9 mouse cellular contexts compared by ENCODE assay signal in the genomic region with DNA sequence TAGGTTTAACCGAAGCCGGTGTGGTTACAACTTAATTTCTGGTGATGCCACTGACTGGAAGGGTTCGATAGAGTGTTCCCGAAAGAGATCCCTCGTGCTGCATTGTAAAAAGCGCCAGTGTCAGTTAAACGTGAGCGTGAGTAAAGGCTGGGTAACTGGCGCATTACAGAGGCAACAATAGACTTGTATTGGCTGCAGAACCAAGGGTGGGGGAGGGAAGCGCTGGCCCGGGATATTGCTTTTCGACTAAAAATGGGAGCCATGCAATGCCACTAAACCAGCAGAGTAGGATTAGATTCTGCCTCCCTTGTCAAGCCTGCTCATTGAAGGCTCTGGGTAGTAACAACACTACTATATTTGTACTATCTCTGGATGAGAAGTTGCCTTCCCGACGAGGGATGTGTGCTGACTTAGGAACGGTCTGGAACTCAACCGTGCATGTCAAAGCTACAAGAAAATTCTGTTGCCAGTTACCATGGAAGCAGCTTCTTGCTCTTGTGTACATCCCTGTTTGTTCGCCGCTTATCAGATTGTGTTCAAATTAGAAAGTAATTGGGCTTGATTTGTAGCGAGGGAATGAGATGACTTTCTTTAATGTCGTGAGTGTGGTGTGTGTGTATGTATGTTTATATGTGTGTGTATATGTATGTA. TPM values are rescaled to one million over a fixed set of nuclear protein-coding genes. Genes with fewer than 3 reads are reported as not detected.
DNase-seq lines count a peak whose midpoint lies in the region; ATAC-seq lines count a peak whose summit lies in the region.
"Had no signal": no experiment of that assay in that cellular context is flagged by ENCODE, and none has a peak within 500 bp of the region (broad histone marks: within the 10 kb centered on the region; RNA-seq: fewer than 3 reads in every experiment).

No protein-coding gene starts in this region.

- no peaks in the 10 kb centered on the region for H3K9me3 ChIP-seq in forebrain, embryonic 10.5 days
- no peaks in the 10 kb centered on the region for H3K9me3 ChIP-seq in kidney, embryonic 16.5 days (ENCODE audit: low read length)
- H3K9me3 ChIP-seq in midbrain, embryonic 16.5 days (replicated peaks; ENCODE audit: control insufficient read depth, low read length, poor library complexity, severe bottlenecking): no peaks in the 10 kb centered on the region

- peak overlapping the region; percentile 91 for H3K4me3 ChIP-seq in forebrain, embryonic 10.5 days
- H3K4me3 ChIP-seq in kidney, embryonic 16.5 days (ENCODE audit: low read length): peak overlapping the region; percentile 66
- peak overlapping the region; percentile 76 for H3K4me3 ChIP-seq in midbrain, embryonic 16.5 days (ENCODE audit: low read depth, low read length)

- H3K27me3 ChIP-seq in forebrain, embryonic 10.5 days (ENCODE audit: poor library complexity, severe bottlenecking): peaks cover 8% of the 10 kb centered on the region
- peaks cover 14% of the 10 kb centered on the region for H3K27me3 ChIP-seq in kidney, embryonic 16.5 days (ENCODE audit: insufficient read depth, low read length)
- H3K27me3 ChIP-seq in midbrain, embryonic 16.5 days (ENCODE audit: control insufficient read depth, insufficient read depth, low read depth, low read length): no peaks in the 10 kb centered on the region

- peaks cover 51% of the 10 kb centered on the region for H3K4me1 ChIP-seq in forebrain, embryonic 10.5 days
- peaks cover 19% of the 10 kb centered on the region for H3K4me1 ChIP-seq in kidney, embryonic 16.5 days (ENCODE audit: insufficient read depth, low read length)
- H3K4me1 ChIP-seq in midbrain, embryonic 16.5 days (ENCODE audit: control insufficient read depth, insufficient read depth, low read length): peaks cover 26% of the 10 kb centered on the region

- no peak for ATAC-seq in kidney, embryonic 16.5 days (ENCODE audit: low FRiP score, low TSS enrichment)
- no peak for ATAC-seq in midbrain, embryonic 16.5 days

- peak overlapping the region; percentile 80 for H3K9ac ChIP-seq in kidney, embryonic 16.5 days (replicated peaks; ENCODE audit: low read length)
- peak overlapping the region; percentile 90 for H3K9ac ChIP-seq in midbrain, embryonic 16.5 days (ENCODE audit: low read depth, low read length)

- DNase-seq in kidney, adult 11 months: peak; percentile 6
- DNase-seq in kidney, adult 18-20 months: no peak
- DNase-seq in ZHBTc4 (ENCODE audit: low read depth, low spot score): peak; percentile 50
- DNase-seq in forebrain, embryonic 10.5 days (ENCODE audit: extremely low spot score, low spot score): peak; percentile 50
- no peak for DNase-seq in c-Kit-positive CD71-positive TER-119-positive erythroid progenitor cells, embryonic 14.5 days (ENCODE audit: low spot score)
- no peak for DNase-seq in gastrocnemius, postnatal 25 days

- 3% methylated on average over 20 of the region's 20 CpGs for WGBS in forebrain, embryonic 10.5 days
- WGBS in kidney, embryonic 16.5 days: 4% methylated on average over 20 of the region's 20 CpGs
- 1% methylated on average over 20 of the region's 20 CpGs for WGBS in midbrain, embryonic 16.5 days

- peak overlapping the region; percentile 96 for H3K27ac ChIP-seq in forebrain, embryonic 10.5 days
- no peak overlapping the region for H3K27ac ChIP-seq in kidney, embryonic 16.5 days (ENCODE audit: low read length)
- peak overlapping the region; percentile 95 for H3K27ac ChIP-seq in midbrain, embryonic 16.5 days (ENCODE audit: low read length)

- H3K4me2 ChIP-seq in kidney, embryonic 16.5 days (replicated peaks; ENCODE audit: low read depth, low read length): peak overlapping the region; percentile 94
- H3K4me2 ChIP-seq in midbrain, embryonic 16.5 days (ENCODE audit: low read length): peak overlapping the region; percentile 70

- peaks cover 3% of the 10 kb centered on the region; the same call in 1 of the 2 replicates for H3K36me3 ChIP-seq in forebrain, embryonic 10.5 days (replicated peaks)
- H3K36me3 ChIP-seq in kidney, embryonic 16.5 days (ENCODE audit: insufficient read depth, low read length): no peaks in the 10 kb centered on the region
- H3K36me3 ChIP-seq in midbrain, embryonic 16.5 days (ENCODE audit: control insufficient read depth, insufficient read depth, low read length): no peaks in the 10 kb centered on the region
- H3K36me3 ChIP-seq: G1E had no signal

RNA-seq across cellular contexts. Expression of a gene that starts 2.4 kb away (rescaled TPM):
- 100 and 101 TPM in 2 replicates for polyA plus RNA-seq in forebrain, embryonic 10.5 days (2016; fragmentation: Nextera tagmentation; extraction: Ambion mirVana)
- 64.7 and 73.2 TPM in 2 replicates for polyA plus RNA-seq in kidney, embryonic 16.5 days (2015; fragmentation: Nextera tagmentation; extraction: Ambion mirVana)
- 332 and 364 TPM in 2 replicates for polyA plus RNA-seq in midbrain, embryonic 16.5 days (2015; fragmentation: Nextera tagmentation; extraction: Ambion mirVana)
- total RNA-seq in gastrocnemius, postnatal 25 days (2021): 1 to 10 TPM; 1.7 to 2.5 TPM
- polyA plus RNA-seq: G1E had no signal

Comparison
In these comparisons a context has a peak if more than half of its experiments do, and no peak if none do; other contexts are left out.
1. DNase-seq: peak in kidney, adult 11 months (single experiment), ZHBTc4 (single experiment) and forebrain, embryonic 10.5 days (single experiment); none in kidney, adult 18-20 months (single experiment), c-Kit-positive CD71-positive TER-119-positive erythroid progenitor cells, embryonic 14.5 days (single experiment) and gastrocnemius, postnatal 25 days (single experiment).
2. Peak in every context shown above with its lines, with median percentiles within 50 percentile points of each other: H3K4me3 ChIP-seq.